Mouse (Mus musculus): ENCODE results near the gene Mt1. TPM values are rescaled to one million over a fixed set of nuclear protein-coding genes. Genes with fewer than 3 reads are reported as not detected.

The Mt1 gene
- polyA plus RNA-seq, 1 experiment from 2014 or later: 189 TPM

GRCm38 (mm10) chr8:94213819-94214218, 34.9 kb downstream of the Mt1 start:
- 61% methylated on average over 6 of the region's 6 CpGs for WGBS
- Histone ChIP-seq H3K27me3 (no peaks in the 10 kb centered on the region), H3K27ac (no peak overlapping the region), H3K4me1 (peaks cover 16% of the 10 kb centered on the region), H3K4me2 (peak overlapping the region; percentile 91), H3K36me3 (no peaks in the 10 kb centered on the region), H3K9ac (0 out of 2 replicates have a peak overlapping the region, but pooled peaks have one; percentile 35), H3K9me3 (no peaks in the 10 kb centered on the region), H3K4me3 (peak overlapping the region; percentile 92)
- no peak for ATAC-seq (ENCODE audit: insufficient number of reproducible peaks, low FRiP score, low TSS enrichment, low read depth)

DNA sequence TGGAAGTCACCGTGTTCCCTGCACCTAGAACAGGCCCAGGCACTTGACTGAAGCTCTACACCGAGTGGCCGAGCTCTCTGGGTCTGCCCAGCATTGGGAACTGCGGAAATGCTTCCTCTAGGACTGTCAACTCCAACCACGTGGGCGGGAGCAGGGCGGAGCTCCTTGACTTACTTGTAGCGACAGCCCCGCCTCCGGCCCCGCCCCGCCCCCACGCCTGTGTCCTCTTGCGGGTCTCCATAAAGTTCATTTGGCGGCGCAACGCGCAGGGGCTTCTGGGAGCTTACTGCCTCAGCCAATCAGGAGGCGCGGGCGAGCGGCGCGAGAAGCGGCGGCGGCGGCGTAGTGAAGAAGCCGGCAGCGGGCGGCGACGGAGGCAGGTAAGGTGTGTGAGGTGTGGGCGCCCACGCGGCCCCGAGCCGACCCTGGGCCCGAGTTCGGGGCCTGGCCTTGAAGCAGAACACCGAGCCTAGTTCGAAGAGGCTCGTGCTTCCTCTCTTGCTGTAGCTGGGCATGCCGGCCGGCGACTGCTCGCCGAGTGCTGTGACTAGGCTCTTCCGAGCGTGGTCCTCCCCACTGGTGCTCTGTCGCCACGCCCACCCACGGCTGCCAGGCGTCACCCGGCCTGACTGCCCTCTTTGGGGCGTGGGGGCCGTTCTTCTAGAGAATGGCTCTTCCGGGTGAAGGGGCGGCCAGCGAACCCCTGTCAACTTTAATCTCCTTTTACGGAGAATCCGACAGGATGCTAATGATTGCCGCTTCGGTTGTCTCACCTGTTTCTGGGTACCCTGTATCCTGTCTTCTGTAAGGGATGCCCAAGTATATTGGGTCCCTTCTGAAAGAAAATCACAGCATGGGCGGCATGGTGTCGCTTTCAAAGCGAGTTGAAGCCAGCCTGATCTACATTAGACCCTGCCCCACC, 35.6 kb downstream of the Mt1 start, which contains the start of gene Nup93:
Gene Nup93 (plus strand): TSS at position 313 of the 922 bp plus-strand sequence.
- H3K27me3 ChIP-seq: no peaks in the 10 kb centered on the region
- WGBS: under 1% methylated on average over 68 of the region's 68 CpGs
- H3K36me3 ChIP-seq: no peaks in the 10 kb centered on the region
- no peaks in the 10 kb centered on the region for H3K9me3 ChIP-seq
- H3K4me1 ChIP-seq: peaks cover 16% of the 10 kb centered on the region
- H3K4me3 ChIP-seq: peak within 1 kb of the TSS; percentile 92
- ATAC-seq (ENCODE audit: insufficient number of reproducible peaks, low FRiP score, low TSS enrichment, low read depth): peak; percentile 93
- peak within 1 kb of the TSS; percentile 64 for H3K9ac ChIP-seq
- peak within 1 kb of the TSS; percentile 91 for H3K4me2 ChIP-seq
- peak within 1 kb of the TSS; percentile 65 for H3K27ac ChIP-seq

- WGBS: 81% methylated on average over 7 of the region's 7 CpGs
These were observed 48.6 kb downstream of the Mt1 start for GRCm38 (mm10) chr8:94227381-94227939.

More at GRCm38 (mm10) chr8:94227381-94227939, 48.6 kb downstream of the Mt1 start:
- no peak for ATAC-seq (ENCODE audit: insufficient number of reproducible peaks, low FRiP score, low TSS enrichment, low read depth)
- Histone ChIP-seq H3K9me3 (no peaks in the 10 kb centered on the region), H3K4me3 (no peak overlapping the region), H3K4me2 (no peak overlapping the region), H3K27ac (no peak overlapping the region), H3K27me3 (no peaks in the 10 kb centered on the region), H3K9ac (no peak overlapping the region), H3K36me3 (peaks cover 5% of the 10 kb centered on the region; the same call in 1 of the 2 replicates), H3K4me1 (no peaks in the 10 kb centered on the region)

Other genes with a start within 250 kb of the Mt1 start
- gene Amfr, start 166.2 kb upstream of the Mt1 start, polyA plus RNA-seq (2015; fragmentation: Nextera tagmentation; extraction: Ambion mirVana): 39.0 and 41.5 TPM in 2 replicates
- 86.4 and 88.6 TPM in 2 replicates for gene Nudt21, start 142.1 kb upstream of the Mt1 start, polyA plus RNA-seq (2015; fragmentation: Nextera tagmentation; extraction: Ambion mirVana)
- 12.8 and 13.1 TPM in 2 replicates for gene Ogfod1, start 141.9 kb upstream of the Mt1 start, polyA plus RNA-seq (2015; fragmentation: Nextera tagmentation; extraction: Ambion mirVana)
- 10.4 TPM in 2 replicates for gene Bbs2, start 80.2 kb upstream of the Mt1 start, polyA plus RNA-seq (2015; fragmentation: Nextera tagmentation; extraction: Ambion mirVana)
- gene Mt4, start 41.9 kb upstream of the Mt1 start, polyA plus RNA-seq (2015; fragmentation: Nextera tagmentation; extraction: Ambion mirVana): 0.60 and 3.9 TPM in 2 replicates
- 4.8 and 5.2 TPM in 2 replicates for gene Mt3, start 26.5 kb upstream of the Mt1 start, polyA plus RNA-seq (2015; fragmentation: Nextera tagmentation; extraction: Ambion mirVana)
- gene Mt2, start 6.4 kb upstream of the Mt1 start, polyA plus RNA-seq (2015; fragmentation: Nextera tagmentation; extraction: Ambion mirVana): 57.2 and 59.8 TPM in 2 replicates
- 62.8 and 63.0 TPM in 2 replicates for gene Nup93, start 35.5 kb downstream of the Mt1 start, polyA plus RNA-seq (2015; fragmentation: Nextera tagmentation; extraction: Ambion mirVana)
- not detected in 2 replicates for gene Slc12a3, start 150.1 kb downstream of the Mt1 start, polyA plus RNA-seq (2015; fragmentation: Nextera tagmentation; extraction: Ambion mirVana)
- 97.6 and 102 TPM in 2 replicates for gene Herpud1, start 207.4 kb downstream of the Mt1 start, polyA plus RNA-seq (2015; fragmentation: Nextera tagmentation; extraction: Ambion mirVana)

All from limb, embryonic 15.5 days (tissue).